Mouse (Mus musculus) liver, embryonic 12.5 days (tissue): ENCODE data around the gene Rbbp7. TPM values are rescaled to one million over a fixed set of nuclear protein-coding genes. Genes with fewer than 3 reads are reported as not detected.
"Not testable (repeated sequence)": the region's sequence is repeated elsewhere in the genome, so short reads cannot be mapped to it uniquely, and the experiment has no call there.

Experiments
- ATAC-seq: fragments of 200-750 bp; cut with Nextera tagmentation; 2 replicates; pipeline ENCODE4 v1.8.0; 2017; ENCODE audit warnings: moderate number of reproducible peaks, mild to moderate bottlenecking, moderate library complexity
- H3K27ac ChIP-seq: fragments of 300-500 bp; sonication (generic); 2 replicates; pipeline ENCODE4 v1.5.1; 2016; ENCODE audit warnings: mild to moderate bottlenecking
- H3K27me3 ChIP-seq: fragments of 300-500 bp; sonication (generic); replicated peaks from 2 replicates; pipeline ENCODE4 v1.6.1; 2016; ENCODE audit warnings: mild to moderate bottlenecking, moderate library complexity
- H3K36me3 ChIP-seq: fragments of 300-500 bp; sonication (generic); 2 replicates; pipeline ENCODE4 v1.6.1; 2016; ENCODE audit warnings: mild to moderate bottlenecking, moderate library complexity
- H3K4me1 ChIP-seq: fragments of 300-500 bp; sonication (generic); 2 replicates; pipeline ENCODE4 v1.6.1; 2016
- H3K4me2 ChIP-seq: fragments of 300-500 bp; sonication (generic); 2 replicates; pipeline ENCODE4 v1.6.1; 2016; ENCODE audit warnings: mild to moderate bottlenecking, moderate library complexity
- H3K4me3 ChIP-seq: fragments of 300-500 bp; sonication (generic); 2 replicates; pipeline ENCODE4 v1.5.1; 2016; ENCODE audit warnings: mild to moderate bottlenecking, moderate library complexity
- H3K9ac ChIP-seq: fragments of 300-500 bp; sonication (generic); 2 replicates; pipeline ENCODE4 v1.6.1; 2016; ENCODE audit warnings: mild to moderate bottlenecking, moderate library complexity
- H3K9me3 ChIP-seq: fragments of 300-500 bp; sonication (generic); replicated peaks from 2 replicates; pipeline ENCODE4 v1.6.1; 2016; ENCODE audit warnings: mild to moderate bottlenecking, moderate library complexity
- WGBS: fragments of 180-500 bp; shearing (Covaris S2); methylation state at CpG from one replicate; pipeline ENCODE4 v1.1.7; 2016; ENCODE audit not compliant: insufficient replicate concordance; 5-methylcytosine and 5-hydroxymethylcytosine counted together
- polyA plus RNA-seq: library from polyadenylated mRNA; unstranded; fragments of >200 nt; fragmentation: Nextera tagmentation; extraction: Ambion mirVana; gene quantifications from 2 replicates; pipeline ENCODE4 v1.2.1, GENCODE M21; 2016

Gene Rbbp7
- polyA plus RNA-seq, 1 experiment from 2014 or later, result 294 TPM

- Histone ChIP-seq H3K4me1 (peaks cover 9% of the 10 kb centered on the region), H3K4me2 (no peak overlapping the region), H3K9me3 (no peaks in the 10 kb centered on the region), H3K9ac (no peak overlapping the region), H3K4me3 (no peak overlapping the region), H3K27me3 (no peaks in the 10 kb centered on the region), H3K27ac (no peak overlapping the region), H3K36me3 (no peaks in the 10 kb centered on the region)
- no peak for ATAC-seq
- WGBS, result 62% methylated on average over 4 of the region's 4 CpGs
Observed at GRCm38 (mm10) chrX:162754314-162754713, 5.9 kb upstream of the Rbbp7 start.

GRCm38 (mm10) chrX:162756058-162756457, 4.1 kb upstream of the Rbbp7 start:
- H3K36me3 ChIP-seq, result no peaks in the 10 kb centered on the region
- H3K27me3 ChIP-seq, result 0 out of 2 replicates have a peak, but pooled peaks cover 3% of the 10 kb centered on the region
- no peak overlapping the region for H3K9ac ChIP-seq
- no peak overlapping the region for H3K27ac ChIP-seq
- WGBS, result 70% methylated on average over 7 of the region's 7 CpGs
- peaks cover 13% of the 10 kb centered on the region for H3K4me1 ChIP-seq
- no peak overlapping the region for H3K4me2 ChIP-seq
- ATAC-seq, result no peak
- no peaks in the 10 kb centered on the region for H3K9me3 ChIP-seq
- no peak overlapping the region for H3K4me3 ChIP-seq

GRCm38 (mm10) chrX:162759251-162760114, 719 bp upstream of the Rbbp7 start:
- Histone ChIP-seq H3K9ac (peak overlapping the region; percentile 61), H3K9me3 (no peaks in the 10 kb centered on the region), H3K4me3 (peak overlapping the region; percentile 75), H3K4me1 (peaks cover 18% of the 10 kb centered on the region), H3K4me2 (peak overlapping the region; percentile 76), H3K27me3 (0 out of 2 replicates have a peak, but pooled peaks cover 3% of the 10 kb centered on the region), H3K36me3 (peaks cover 17% of the 10 kb centered on the region), H3K27ac (peak overlapping the region; percentile 79)
- ATAC-seq, result no peak
- 25% methylated on average over 28 of the region's 32 CpGs for WGBS

- Histone ChIP-seq H3K4me3 (peak overlapping the region; percentile 75), H3K27me3 (0 out of 2 replicates have a peak, but pooled peaks cover 3% of the 10 kb centered on the region), H3K9ac (peak overlapping the region; percentile 86), H3K4me2 (peak overlapping the region; percentile 76), H3K27ac (peak overlapping the region; percentile 90), H3K36me3 (peaks cover 22% of the 10 kb centered on the region), H3K9me3 (no peaks in the 10 kb centered on the region), H3K4me1 (peaks cover 18% of the 10 kb centered on the region)
- WGBS, result 14% methylated on average over 35 of the region's 50 CpGs
- ATAC-seq, result no peak
Observed at GRCm38 (mm10) chrX:162760958-162761515, 835 bp downstream of the Rbbp7 start.

GRCm38 (mm10) chrX:162761716-162762395, 1.7 kb downstream of the Rbbp7 start:
- peak overlapping the region; percentile 90; the same call in 1 of the 2 replicates for H3K27ac ChIP-seq

GRCm38 (mm10) chrX:162770726-162771125, 10.5 kb downstream of the Rbbp7 start:
- Histone ChIP-seq H3K4me3 (no peak overlapping the region), H3K4me2 (no peak overlapping the region), H3K4me1 (no peaks in the 10 kb centered on the region), H3K27ac (no peak overlapping the region), H3K9me3 (no peaks in the 10 kb centered on the region), H3K36me3 (peaks cover 76% of the 10 kb centered on the region), H3K9ac (no peak overlapping the region), H3K27me3 (no peaks in the 10 kb centered on the region)
- WGBS, result 76% methylated on average over 1 of the region's 1 CpGs
- no peak for ATAC-seq

More at GRCm38 (mm10) chrX:162761716-162762395, 1.7 kb downstream of the Rbbp7 start:
- peaks cover 18% of the 10 kb centered on the region for H3K4me1 ChIP-seq
- H3K9ac ChIP-seq, result peak overlapping the region; percentile 86
- no peaks in the 10 kb centered on the region for H3K9me3 ChIP-seq
- H3K36me3 ChIP-seq, result peaks cover 30% of the 10 kb centered on the region
- ATAC-seq, result no peak
- 0 out of 2 replicates have a peak, but pooled peaks cover 3% of the 10 kb centered on the region for H3K27me3 ChIP-seq
- peak overlapping the region; percentile 75 for H3K4me3 ChIP-seq
- peak overlapping the region; percentile 76 for H3K4me2 ChIP-seq
- WGBS, result 29% methylated on average over 9 of the region's 9 CpGs

GRCm38 (mm10) chrX:162788372-162788771, 28.2 kb downstream of the Rbbp7 start:
- ATAC-seq, result no peak
- no peak overlapping the region for H3K9ac ChIP-seq
- no peak overlapping the region for H3K4me2 ChIP-seq
- H3K27ac ChIP-seq, result no peak overlapping the region
- WGBS, result 36% methylated on average over 1 of the region's 1 CpGs
- H3K27me3 ChIP-seq, result no peaks in the 10 kb centered on the region
- no peaks in the 10 kb centered on the region for H3K4me1 ChIP-seq
- H3K36me3 ChIP-seq, result peaks cover 66% of the 10 kb centered on the region
- no peaks in the 10 kb centered on the region for H3K9me3 ChIP-seq
- no peak overlapping the region for H3K4me3 ChIP-seq

- WGBS, result 74% methylated on average over 5 of the region's 5 CpGs
- not testable (repeated sequence) for H3K27ac ChIP-seq, H3K9me3 ChIP-seq, ATAC-seq, H3K27me3 ChIP-seq, H3K9ac ChIP-seq, H3K4me1 ChIP-seq, H3K4me2 ChIP-seq, H3K4me3 ChIP-seq
- H3K36me3 ChIP-seq, result peaks cover 43% of the 10 kb centered on the region
Observed at GRCm38 (mm10) chrX:162791392-162791791, 31.2 kb downstream of the Rbbp7 start.

GRCm38 (mm10) chrX:162800371-162800770, 40.2 kb downstream of the Rbbp7 start:
- Histone ChIP-seq H3K27me3 (no peaks in the 10 kb centered on the region), H3K9ac (no peak overlapping the region), H3K4me2 (no peak overlapping the region), H3K9me3 (no peaks in the 10 kb centered on the region), H3K27ac (no peak overlapping the region), H3K36me3 (peaks cover 34% of the 10 kb centered on the region), H3K4me1 (no peaks in the 10 kb centered on the region), H3K4me3 (no peak overlapping the region)
- ATAC-seq, result no peak

GRCm38 (mm10) chrX:162828016-162828415, 67.8 kb downstream of the Rbbp7 start:
- peak overlapping the region; percentile 92 for H3K4me2 ChIP-seq
- peak overlapping the region; percentile 71 for H3K4me3 ChIP-seq
- no peaks in the 10 kb centered on the region for H3K9me3 ChIP-seq
- H3K27me3 ChIP-seq, result peaks cover 7% of the 10 kb centered on the region; the same call in 1 of the 2 replicates
- H3K9ac ChIP-seq, result peak overlapping the region; percentile 77
- H3K4me1 ChIP-seq, result peaks cover 10% of the 10 kb centered on the region
- WGBS, result 33% methylated on average over 6 of the region's 6 CpGs
- ATAC-seq, result no peak
- peaks cover 6% of the 10 kb centered on the region; the same call in 1 of the 2 replicates for H3K36me3 ChIP-seq
- H3K27ac ChIP-seq, result peak overlapping the region; percentile 75
